Mouse (Mus musculus) activated CD4-positive, CD25-positive, alpha-beta regulatory T cell (primary cell): ENCODE results near the gene Olfr800. TPM values are rescaled to one million over a fixed set of nuclear protein-coding genes. Genes with fewer than 3 reads are reported as not detected.

Experiments
- polyA plus RNA-seq, 2 experiments: library from polyadenylated mRNA; unstranded; fragments of 100-300 nt; shearing (Covaris generic); gene quantifications; one replicate each; pipeline ENCODE4 v1.2.1; 2017

Gene Olfr800
- not detected for polyA plus RNA-seq

DNA sequence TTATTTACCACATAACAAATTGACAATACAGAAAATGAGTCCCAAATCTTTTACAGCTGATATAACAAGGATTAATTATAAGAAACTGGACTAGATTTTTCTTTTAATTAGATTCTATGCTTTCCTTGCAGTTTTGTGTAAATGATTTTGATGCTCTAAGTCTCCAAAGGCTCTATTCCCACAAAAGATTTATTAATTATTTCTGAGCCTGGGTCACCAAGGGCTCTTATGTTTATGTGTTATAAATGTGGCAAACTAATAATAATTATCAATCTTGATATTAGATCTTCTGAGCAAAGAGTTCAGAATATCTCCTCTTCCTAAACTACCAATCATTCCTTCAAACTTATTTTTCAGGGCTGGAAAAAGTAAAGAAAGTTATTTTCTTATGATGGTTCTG, at the start of gene Olfr800:
Gene Olfr800 (plus strand): TSS at position 301 of the 400 bp plus-strand sequence.

DNA sequence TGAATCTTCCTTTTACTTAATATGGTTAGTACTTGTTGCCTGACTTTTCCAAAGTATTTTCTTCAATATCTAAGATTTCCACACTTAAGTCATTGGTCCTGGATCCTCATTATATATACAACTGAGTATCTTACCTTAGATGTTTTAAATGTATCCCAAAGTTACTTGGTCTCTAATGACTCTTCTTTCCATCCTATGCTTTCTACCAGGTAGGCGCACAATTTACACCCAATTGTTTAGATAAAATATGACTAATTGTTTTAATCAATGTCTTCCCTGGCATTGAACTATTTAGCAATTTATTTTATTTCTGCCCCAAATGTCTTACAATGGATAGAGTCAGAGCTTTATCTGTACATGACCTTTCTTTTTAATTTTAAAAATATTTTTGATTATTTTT, 45.0 kb upstream of the Olfr800 start, which contains the start of gene Olfr796:
Gene Olfr796 (minus strand): TSS at position 101 of the 400 bp plus-strand sequence.

DNA sequence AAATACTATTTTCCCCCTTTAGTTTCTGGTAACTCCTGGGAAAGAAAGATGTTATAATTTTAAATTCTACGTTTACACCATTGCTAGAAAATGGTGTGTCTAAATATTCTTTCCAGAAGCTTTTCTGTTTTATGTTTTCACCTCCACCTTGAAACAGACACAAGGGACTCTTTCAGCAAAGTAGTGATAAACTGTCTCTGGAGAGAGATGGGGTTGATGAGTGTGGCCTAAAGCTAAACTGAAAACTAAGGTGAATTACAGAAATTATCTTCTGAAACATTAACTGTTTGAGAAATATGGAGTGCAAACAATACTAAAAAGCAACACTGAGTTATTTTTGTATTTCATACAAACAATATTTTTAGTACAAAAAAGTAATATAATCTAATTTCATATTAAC, 29.7 kb upstream of the Olfr800 start, which contains the start of gene Olfr798:
Gene Olfr798 (minus strand): TSS at position 101 of the 400 bp plus-strand sequence.

DNA sequence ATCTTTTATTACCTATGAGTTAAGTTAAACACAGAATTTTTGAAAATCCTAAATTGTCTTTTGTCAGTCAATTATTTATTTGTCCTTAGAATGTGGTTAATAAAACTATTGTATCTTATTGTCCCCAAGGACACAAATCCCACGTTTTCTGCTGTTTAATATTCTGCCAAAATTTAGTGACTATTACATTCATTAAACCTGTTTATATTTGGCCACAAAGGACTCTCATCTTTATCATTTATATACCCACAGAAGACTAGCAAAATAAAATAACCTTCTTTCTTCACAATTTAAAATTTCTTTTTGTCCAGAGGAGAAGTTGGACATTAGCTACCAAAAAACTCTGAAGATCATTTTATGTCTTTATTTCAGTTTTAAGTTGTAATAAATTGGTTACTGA, 20.3 kb upstream of the Olfr800 start, which contains the start of gene Olfr799:
Gene Olfr799 (plus strand): TSS at position 301 of the 400 bp plus-strand sequence.

DNA sequence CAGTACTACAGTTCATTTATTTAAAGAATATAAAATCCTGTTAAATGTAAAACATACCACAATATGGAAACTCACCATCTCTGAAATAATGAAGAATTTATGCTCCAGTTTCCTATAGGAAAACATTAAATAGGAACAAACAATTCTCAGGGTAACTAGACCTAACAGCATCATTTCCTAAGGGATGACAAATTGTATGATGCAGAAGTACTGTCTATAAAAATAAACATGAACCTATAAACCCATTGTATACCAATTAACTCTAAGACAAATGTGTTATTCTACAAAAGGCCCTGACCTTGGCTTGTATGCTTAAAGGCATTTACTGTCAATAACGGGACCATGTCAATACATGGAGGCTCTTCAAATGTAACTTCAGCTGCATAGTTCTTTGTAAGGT, 16.3 kb downstream of the Olfr800 start, which contains the start of gene Olfr801:
Gene Olfr801 (minus strand): TSS at position 101 of the 400 bp plus-strand sequence.

DNA sequence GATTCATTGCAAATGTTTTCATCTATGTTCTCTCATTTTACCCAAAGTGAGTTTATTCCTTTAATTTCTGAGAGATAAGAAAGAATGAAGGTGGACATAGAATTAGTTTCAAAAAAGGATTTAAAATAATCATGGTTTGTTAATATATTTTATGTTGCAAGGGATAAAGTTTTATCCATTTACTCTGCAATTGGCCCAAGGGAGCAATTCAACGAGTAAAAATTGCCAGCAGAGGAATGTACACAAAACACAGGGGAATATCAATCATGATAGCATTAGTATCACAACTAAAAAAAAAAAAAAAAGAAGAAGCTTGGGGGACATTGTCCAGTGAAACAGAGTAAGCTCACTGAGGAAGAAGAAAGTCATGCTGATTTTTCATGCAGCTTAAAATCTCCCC, 30.6 kb downstream of the Olfr800 start, which contains the start of gene Olfr802:
Gene Olfr802 (minus strand): TSS at position 101 of the 400 bp plus-strand sequence.

DNA sequence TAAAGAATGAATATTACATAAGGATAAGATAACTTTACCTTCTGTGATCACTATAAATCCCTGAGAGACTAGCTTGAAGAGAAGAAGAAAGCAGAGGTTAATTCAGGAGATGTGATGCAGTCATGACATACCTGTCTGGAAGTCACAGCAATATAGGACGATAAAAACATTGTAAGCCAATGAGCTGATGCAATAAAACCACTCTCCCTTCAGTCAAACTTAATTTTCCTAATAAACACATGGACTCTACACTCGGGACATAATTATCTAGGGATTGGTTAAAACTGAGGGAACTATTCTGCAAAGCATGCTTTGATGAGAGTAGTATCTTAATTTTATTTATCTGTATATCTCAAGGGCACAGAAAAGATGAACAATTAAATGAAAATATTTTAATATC, 36.7 kb downstream of the Olfr800 start, which contains the start of gene Olfr803:
Gene Olfr803 (minus strand): TSS at position 101 of the 400 bp plus-strand sequence.

DNA sequence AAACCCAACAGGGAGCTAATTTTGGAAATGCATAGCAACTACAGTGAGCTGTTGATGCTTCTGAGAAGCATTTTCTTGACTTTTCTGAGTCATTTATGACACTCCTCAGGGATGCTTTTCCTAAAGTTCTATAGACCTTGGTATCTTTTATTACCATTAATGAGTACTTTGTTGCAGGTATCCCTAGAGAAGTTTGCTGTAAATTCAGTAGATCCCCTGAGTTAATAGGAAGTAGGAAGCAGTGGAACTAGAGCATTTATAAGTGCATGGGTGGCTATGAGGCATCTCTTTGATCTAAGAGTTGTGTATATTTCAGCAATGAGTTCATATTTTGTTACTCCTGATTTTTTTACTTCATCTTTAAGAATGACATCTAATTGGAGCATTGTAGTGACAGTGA, 45.4 kb downstream of the Olfr800 start, which contains the start of gene Olfr804:
Gene Olfr804 (plus strand): TSS at position 301 of the 400 bp plus-strand sequence.

Other genes starting within 250 kb of the Olfr800 start
- gene Olfr786, start 230.4 kb upstream of the Olfr800 start, polyA plus RNA-seq = not detected
- gene Olfr787, start 195.8 kb upstream of the Olfr800 start, polyA plus RNA-seq = under 1 TPM in 1 of 2 experiments, not detected in 1; 0.23 TPM
- gene Olfr788, start 186.7 kb upstream of the Olfr800 start, polyA plus RNA-seq = under 1 TPM in 1 of 2 experiments, not detected in 1; 0.12 TPM
- gene Olfr789, start 172.9 kb upstream of the Olfr800 start, polyA plus RNA-seq = not detected
- not detected for gene Olfr790, start 159.2 kb upstream of the Olfr800 start, polyA plus RNA-seq
- not detected for gene Olfr791, start 135.9 kb upstream of the Olfr800 start, polyA plus RNA-seq
- gene Olfr792, start 118.5 kb upstream of the Olfr800 start, polyA plus RNA-seq = under 1 TPM in 1 of 2 experiments, not detected in 1; 0.15 TPM
- not detected for gene Olfr794, start 90.0 kb upstream of the Olfr800 start, polyA plus RNA-seq
- gene Olfr796, start 45.1 kb upstream of the Olfr800 start, polyA plus RNA-seq = under 1 TPM in 1 of 2 experiments, not detected in 1; 0.07 TPM
- not detected for gene Olfr798, start 29.8 kb upstream of the Olfr800 start, polyA plus RNA-seq
- gene Olfr799, start 20.2 kb upstream of the Olfr800 start, polyA plus RNA-seq = under 1 TPM in 1 of 2 experiments, not detected in 1; 0.18 TPM
- gene Olfr801, start 16.2 kb downstream of the Olfr800 start, polyA plus RNA-seq = under 1 TPM in 1 of 2 experiments, not detected in 1; 0.30 TPM
- not detected for gene Olfr802, start 30.5 kb downstream of the Olfr800 start, polyA plus RNA-seq
- gene Olfr803, start 36.6 kb downstream of the Olfr800 start, polyA plus RNA-seq = not detected
- gene Olfr804, start 45.5 kb downstream of the Olfr800 start, polyA plus RNA-seq = not detected
- not detected for gene Olfr805, start 71.7 kb downstream of the Olfr800 start, polyA plus RNA-seq
- gene Olfr806, start 84.2 kb downstream of the Olfr800 start, polyA plus RNA-seq = not detected
- not detected for gene Olfr807, start 100.1 kb downstream of the Olfr800 start, polyA plus RNA-seq
- gene Olfr808, start 107.8 kb downstream of the Olfr800 start, polyA plus RNA-seq = not detected
- not detected for gene Olfr809, start 116.9 kb downstream of the Olfr800 start, polyA plus RNA-seq
- gene Olfr810, start 137.2 kb downstream of the Olfr800 start, polyA plus RNA-seq = not detected
- not detected for gene Olfr811, start 146.7 kb downstream of the Olfr800 start, polyA plus RNA-seq
- under 1 TPM; 0.17 to 0.42 TPM for gene Olfr812, start 188.4 kb downstream of the Olfr800 start, polyA plus RNA-seq
- not detected for gene Olfr813, start 197.7 kb downstream of the Olfr800 start, polyA plus RNA-seq
- gene Olfr814, start 222.2 kb downstream of the Olfr800 start, polyA plus RNA-seq = under 1 TPM in 1 of 2 experiments, not detected in 1; 0.04 TPM
- gene Olfr815, start 248.2 kb downstream of the Olfr800 start, polyA plus RNA-seq = under 1 TPM in 1 of 2 experiments, not detected in 1; 0.27 TPM